Mouse (Mus musculus) thymus, postnatal 14 days (tissue): ENCODE results near the gene Grap2.

Experiments used
- DNase-seq: peaks from one replicate; pipeline ENCODE4 v3.0.0; 2021

Grap2 gene

DNA sequence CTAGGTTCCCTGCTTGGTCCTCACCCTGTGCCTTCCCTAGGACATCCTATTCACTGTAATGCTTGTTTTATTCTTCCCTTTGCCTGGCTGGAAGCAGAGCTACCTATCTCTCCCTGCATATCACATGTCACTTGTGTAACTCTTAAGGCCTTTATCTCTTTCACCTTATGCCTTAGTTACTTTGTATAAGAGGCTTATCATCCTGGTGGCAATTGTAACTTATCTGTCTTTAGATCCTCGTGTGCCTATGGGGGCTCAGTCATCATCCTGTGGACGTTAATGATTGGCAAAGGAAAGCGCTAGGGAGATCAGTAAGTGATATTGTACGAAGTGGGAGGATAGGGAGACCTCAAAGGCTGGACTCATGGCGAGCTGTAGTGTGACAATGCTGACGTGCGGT is 116.1 kb downstream of the Grap2 start:
- DNase-seq: no peak

DNA sequence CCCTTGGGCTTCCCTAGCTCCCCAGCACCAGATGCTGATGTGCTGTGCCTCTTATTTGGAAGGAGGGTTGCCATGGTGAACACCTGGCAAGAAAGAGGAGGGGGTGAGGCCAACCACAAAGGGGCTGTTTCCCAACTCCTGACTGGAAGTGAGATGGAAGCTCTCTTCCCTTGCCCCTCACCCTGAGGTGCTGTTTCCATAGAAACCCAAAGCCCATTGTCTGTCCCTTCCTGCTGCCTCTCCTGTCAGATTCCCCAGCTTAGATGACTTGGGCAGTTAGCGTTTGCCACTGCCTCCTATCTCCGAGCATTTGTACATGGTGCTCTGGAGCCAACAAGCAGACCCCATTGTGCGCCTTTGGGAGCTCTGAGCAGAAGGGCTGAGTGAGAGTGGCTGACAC is 121.1 kb downstream of the Grap2 start:
- no peak for DNase-seq

DNA sequence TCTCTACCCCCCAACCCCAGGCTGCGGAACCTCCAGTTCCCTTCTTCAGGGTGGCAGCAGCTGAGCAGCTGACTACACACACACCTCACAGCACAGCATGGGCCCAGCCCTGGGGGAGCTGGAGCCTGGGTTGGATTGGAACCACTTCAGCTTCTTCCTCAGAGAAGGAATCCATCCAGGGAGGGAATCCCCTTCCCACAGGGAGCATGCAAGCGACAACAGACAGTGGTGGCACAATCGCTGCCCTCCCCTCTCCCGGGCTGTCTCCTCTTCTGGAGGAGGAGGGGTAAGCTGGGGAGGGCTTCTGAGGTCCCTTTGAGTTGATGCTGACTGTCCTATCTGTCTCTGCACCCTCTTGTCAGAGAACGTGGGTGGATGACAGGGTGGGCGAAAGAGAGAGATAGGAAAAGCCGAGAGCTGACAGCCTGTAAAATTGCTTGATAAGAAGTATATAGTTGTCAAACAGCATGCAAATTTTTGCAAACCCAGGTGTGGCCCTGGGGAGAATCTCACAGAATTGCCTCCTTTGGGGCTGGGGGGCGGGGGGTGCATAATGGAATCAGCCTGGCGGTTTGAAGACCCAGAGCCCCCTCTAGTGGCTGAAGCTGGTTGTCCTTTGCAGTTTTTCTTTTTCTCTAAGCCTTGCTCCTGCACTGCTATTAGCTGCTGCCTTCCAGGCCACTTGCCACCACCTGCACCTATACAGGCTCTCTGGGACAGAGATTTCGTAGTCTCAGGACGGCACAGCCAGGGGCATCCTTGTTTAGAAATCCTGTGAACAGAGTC is 121.9 kb downstream of the Grap2 start:
- DNase-seq: peak; percentile 85

DNA sequence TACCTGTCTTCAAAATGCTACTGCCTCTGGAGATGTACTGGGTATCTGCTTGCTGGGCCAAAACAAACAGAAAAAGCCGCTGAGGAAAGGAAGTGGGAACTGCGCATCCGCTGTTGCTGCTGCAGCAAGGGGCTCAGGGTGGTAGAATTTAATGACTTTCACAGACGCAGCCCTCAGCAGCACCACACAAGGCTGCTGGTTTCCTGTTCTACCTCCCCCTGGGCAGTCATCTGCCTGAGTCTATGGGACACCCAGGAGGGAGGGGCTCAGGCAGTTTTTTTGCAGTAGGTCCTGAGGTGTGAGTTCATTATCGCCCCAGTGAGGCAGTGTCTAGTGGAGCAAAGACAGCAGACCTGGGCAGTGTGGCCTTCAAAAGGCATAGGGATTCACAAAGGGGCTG is 125.2 kb downstream of the Grap2 start:
- peak; percentile 83 for DNase-seq

DNA sequence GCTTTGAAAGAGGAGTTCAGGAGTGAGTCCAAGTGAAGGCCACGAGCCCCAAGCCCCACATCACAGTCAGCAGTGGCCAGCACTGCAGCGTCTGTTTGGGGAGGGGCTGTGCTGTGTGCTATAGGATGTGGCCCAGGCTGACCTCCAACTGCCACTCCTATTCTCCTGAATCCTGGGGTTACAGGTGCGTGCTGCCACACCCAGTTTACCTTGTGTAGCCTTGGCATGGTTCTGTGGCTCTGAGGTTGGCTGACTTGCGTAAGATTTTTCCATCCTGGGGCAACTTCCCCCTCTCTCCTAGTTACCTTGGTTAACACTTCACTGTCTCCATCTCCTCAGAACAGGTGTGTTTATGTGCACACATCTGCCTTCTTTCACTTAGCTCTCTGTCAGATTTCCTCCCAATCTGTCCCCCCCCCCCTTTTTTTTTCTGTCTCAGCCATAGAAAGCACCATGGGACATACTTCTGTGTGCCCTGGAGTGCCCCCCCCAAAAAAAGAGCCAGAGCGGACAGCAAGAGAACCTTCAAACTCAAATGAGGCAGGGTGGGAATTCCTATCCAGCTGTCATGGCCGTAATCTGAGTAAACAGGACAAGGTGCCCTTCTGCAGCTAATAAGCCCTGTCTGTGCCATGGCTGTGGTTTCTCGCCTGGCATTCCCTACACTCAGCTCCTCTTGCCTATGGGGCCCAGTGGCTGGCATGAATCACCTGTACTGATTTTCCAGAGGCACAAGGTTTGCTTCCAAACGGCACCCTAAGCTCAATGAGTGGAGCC is 129.3 kb downstream of the Grap2 start:
- DNase-seq: no peak
